Mouse (Mus musculus) left cerebral cortex, postnatal 14 days (tissue): ENCODE data around the gene St6galnac3. TPM values are rescaled to one million over a fixed set of nuclear protein-coding genes. Genes with fewer than 3 reads are reported as not detected.

Source experiments
- DNase-seq, 2 experiments: peaks; one replicate each; pipeline ENCODE4 v3.0.0; 2021 to 2022; ENCODE audit warnings: low spot score in 2 of 2, mixed read lengths in 1 of 2
- intact Hi-C: fragments of 180-260 bp; cut with DNase I; formaldehyde crosslinking; loops from one replicate; pipeline ENCODE4 v1.15.1; 2025
- total RNA-seq, 2 experiments: library from RNA; stranded (reverse); gene quantifications; 2 replicates each; pipeline ENCODE4 v1.2.3; 2021

The St6galnac3 gene
- total RNA-seq, 2 experiments from 2014 or later = 10.8 to 12.1 TPM

GRCm38 (mm10) chr3:153699086-153699485, 25.9 kb downstream of the St6galnac3 start:
- intact Hi-C loops = no loop called here
- DNase-seq = no peak

GRCm38 (mm10) chr3:153692978-153693377, 32.0 kb downstream of the St6galnac3 start:
- DNase-seq = no peak
- intact Hi-C loops = no loop called here

DNA sequence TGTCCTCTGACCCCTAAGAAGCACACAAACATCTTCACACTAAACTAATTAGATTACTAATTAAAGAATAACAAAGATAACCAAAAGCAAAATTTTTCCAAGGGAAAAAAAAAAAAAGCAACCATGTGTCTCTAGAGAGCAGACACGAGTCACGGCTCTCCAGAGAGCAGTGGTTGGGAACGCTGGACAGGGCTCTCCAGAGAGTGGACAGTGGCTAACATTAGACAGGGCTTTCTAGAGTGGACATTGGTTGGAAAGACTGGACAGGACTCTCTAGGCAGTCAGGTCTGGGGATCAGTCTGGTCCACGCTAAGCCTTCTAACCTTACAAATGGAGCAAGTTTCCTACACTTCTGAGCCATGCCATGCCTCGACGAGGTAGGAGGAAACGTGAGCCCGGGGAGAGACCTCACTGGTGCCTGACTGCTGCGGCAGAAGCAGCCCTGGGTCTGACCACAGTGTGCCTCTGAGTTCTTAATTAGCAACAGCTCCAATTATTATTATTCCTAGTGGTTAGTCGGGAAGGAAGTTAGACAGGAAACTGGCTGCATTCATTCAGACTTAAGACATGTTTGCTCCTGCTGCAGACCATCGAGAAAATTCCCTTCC, 32.7 kb downstream of the St6galnac3 start:
- intact Hi-C loops = no loop called here
- DNase-seq = no peak

DNA sequence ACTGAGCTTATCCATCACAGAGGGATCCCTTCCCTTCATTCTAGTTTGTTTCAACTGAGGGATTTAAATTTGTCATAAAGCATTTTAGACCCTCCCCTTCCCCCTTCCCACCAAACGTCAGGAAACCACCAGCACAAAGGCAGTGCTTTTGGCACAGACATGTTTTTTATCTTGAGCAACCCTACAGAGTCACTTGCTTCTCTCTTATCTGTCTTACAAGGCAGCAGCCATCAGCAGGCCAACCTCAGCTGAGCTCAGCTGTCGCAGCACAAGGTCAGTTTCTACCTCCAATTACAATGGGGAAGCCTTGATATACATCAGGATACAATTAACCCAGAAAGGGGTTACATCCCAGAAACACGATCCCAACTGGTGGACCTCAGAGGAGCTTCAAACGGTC, 33.4 kb downstream of the St6galnac3 start:
- DNase-seq = no peak
- intact Hi-C loops = no loop called here

DNA sequence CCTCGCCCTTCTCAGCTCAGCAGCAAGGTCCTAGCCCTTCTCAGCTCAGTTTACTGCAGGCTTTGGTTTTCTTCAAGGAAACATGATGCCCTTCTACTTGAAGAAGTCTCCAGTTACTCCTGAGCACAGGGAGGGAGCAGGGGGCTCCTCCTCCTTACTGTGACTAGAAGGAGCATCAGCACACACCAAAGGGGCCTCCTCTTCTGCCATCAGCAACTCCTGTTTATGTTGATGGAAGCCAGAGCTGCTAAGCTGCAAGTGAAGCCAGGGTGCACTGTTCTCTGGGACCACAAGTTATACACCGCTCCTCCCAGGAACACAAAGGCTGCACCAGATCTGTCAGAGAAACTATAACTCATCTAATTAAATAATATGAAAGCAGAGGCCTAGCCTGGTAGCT, 34.4 kb downstream of the St6galnac3 start:
- intact Hi-C loops = no loop called here
- DNase-seq = no peak

DNA sequence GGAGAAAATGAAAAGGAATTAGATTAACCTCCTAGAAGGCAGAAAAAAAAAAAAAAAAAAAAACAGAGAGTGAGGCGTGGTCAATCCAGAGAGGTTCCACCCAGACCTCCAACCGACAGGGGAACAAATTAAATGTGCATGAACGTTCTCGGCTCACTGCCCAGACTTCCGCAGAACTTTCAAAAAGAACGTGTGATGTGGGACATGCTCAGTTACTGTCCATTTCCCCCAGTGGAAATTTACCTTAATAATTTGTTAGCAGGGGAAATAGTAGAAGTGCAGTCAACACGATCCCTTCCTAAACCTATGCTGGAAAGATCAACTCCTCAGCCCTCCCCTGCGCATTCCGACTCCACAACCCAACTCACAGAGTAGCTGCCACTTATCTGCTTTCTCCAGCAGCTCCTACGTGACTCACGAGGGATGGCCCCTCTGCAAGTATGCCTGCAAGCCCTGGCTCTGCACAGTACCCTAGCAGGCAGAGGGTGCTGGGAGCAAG, 35.1 kb downstream of the St6galnac3 start:
- intact Hi-C loops = no loop called here
- DNase-seq = no peak

- intact Hi-C loops = no loop called here
- no peak for DNase-seq
These were observed 37.1 kb downstream of the St6galnac3 start for GRCm38 (mm10) chr3:153687896-153688295.

- intact Hi-C loops = no loop called here
- no peak for DNase-seq
These were observed 40.1 kb downstream of the St6galnac3 start for GRCm38 (mm10) chr3:153684909-153685308.

DNA sequence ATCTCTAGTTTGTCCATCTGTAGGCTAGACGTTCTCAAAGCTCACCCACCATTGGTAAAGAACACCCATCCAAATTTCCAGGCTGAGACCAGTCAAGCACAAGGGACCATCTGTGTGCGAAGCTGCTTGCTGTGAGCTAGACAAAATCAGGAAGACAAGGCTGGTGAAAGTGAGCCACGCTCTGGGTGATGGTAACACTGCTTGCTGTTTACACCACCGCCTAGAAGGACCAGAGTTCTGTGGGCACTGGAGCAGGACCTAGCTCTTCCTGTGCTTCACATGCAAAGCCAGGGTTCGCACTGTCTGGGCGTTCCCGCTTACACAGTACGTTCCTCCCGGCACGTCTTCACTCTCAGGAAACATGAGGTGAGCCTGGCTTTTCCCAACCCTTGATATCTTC, 42.7 kb downstream of the St6galnac3 start:
- no peak for DNase-seq
- intact Hi-C loops = no loop called here

DNA sequence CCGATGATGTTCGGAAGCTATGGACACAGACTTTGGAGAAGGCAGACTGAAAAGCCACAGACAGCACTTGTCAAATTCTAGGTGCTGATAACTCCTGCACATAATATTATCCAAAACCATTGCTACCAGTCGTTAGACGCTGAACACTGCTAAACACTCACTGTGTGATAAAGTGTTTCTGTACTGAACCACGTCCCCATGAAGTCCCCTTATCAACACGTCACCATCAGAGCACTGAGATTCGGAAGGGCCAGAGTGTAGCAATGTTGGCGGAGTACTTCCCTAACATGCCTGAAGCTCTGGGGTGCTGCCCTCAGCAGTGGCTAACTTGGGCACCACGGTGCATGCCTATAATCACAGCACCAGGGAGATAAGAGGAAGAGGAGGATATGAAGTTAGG, 43.3 kb downstream of the St6galnac3 start:
- intact Hi-C loops = no loop called here
- DNase-seq = no peak

DNA sequence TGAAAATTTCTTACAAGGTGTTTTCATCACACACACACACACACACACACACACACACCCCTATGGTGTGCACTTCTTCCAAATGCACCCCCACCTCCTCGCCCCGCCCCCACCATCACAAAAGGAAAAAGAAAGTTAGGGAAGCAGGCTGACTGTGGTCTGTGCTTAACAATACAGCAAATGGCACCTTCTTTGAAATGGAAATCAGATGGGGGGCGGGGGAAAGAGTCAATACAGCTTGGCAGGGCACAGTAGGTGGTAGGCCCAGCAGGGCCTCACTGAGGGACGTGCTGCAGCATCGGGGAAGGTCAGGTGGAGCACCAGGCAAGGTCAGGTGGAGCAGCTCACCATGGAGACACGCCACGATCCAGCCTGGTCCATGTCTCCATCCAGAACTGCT, 49.1 kb downstream of the St6galnac3 start:
- DNase-seq = no peak
- intact Hi-C loops = no loop called here

- no peak for DNase-seq
- intact Hi-C loops = no loop called here
These were observed 49.9 kb downstream of the St6galnac3 start for GRCm38 (mm10) chr3:153675073-153675472.

GRCm38 (mm10) chr3:153674359-153674758, 50.6 kb downstream of the St6galnac3 start:
- intact Hi-C loops = no loop called here
- DNase-seq = no peak

- intact Hi-C loops = no loop called here
These were observed 51.5 kb downstream of the St6galnac3 start for GRCm38 (mm10) chr3:153673451-153673850.

DNA sequence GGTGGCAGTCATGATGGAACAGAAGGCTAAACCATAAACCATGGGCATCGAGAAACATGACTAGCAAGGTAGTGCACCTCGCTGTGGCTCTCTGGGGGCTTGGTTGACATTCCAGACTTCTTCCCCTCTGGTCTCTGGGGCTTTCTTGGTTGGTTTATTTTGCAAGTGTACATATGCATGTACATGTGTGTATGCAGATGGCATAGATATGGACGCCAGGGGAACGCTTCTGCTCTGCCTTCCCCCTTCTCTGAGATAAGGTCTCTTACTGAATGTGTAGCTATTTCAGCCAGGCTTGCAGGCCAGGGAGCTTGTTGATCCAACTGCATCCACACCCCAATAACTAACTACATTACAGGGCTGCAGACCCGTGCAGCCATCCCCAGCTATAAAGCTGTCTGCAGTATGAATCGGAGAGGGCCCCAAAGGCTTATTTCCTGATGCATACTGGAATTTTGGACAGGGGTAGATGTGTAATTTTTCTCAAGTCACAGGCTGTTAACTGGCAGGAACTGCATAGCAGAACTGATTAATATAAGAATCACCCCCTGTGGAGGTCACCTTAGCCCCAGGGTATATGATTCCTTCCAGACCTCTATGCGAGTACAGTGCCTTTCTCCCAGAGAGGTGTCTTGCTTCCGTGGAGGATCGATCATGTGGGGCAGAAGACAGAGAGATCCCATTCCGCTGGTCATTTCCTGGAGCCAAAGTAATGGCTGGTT, 53.9 kb downstream of the St6galnac3 start:
- no peak for DNase-seq
- intact Hi-C loops = no loop called here

More at GRCm38 (mm10) chr3:153673451-153673850, 51.5 kb downstream of the St6galnac3 start:
- no peak for DNase-seq

DNA sequence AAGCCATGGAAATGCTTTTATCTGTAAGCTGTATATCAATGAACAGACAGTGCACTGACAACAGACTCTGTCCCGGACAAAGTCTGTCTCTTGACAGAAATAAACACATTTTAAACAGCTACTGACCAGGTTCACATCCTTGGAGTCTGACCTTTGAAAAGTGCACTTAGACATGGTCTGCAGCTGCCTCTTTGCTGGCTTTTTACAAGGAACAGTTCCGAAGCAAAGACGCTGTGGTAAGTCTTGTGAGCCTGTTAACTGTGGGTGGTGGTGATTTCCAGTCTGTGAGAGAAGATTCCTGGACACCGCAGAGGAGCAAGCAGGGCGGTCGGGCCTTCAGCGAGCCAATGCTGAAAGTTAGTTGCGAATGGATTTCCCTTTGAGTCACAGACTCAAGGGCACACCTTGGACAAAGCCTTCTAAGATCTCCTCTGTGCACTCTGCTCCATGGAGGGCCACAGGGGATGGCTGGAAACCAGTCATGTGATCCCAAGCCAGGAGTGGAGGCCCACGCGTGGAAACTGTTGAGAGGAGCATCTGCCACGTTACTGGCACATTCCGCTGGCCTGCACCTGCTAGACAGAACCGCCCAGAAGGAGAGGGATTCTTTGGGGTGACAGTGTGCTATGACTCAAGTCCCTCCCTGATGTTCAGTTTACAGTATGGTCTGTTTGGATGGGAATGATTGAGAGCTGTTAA, 55.1 kb downstream of the St6galnac3 start:
- intact Hi-C loops = no loop called here
- no peak for DNase-seq

DNA sequence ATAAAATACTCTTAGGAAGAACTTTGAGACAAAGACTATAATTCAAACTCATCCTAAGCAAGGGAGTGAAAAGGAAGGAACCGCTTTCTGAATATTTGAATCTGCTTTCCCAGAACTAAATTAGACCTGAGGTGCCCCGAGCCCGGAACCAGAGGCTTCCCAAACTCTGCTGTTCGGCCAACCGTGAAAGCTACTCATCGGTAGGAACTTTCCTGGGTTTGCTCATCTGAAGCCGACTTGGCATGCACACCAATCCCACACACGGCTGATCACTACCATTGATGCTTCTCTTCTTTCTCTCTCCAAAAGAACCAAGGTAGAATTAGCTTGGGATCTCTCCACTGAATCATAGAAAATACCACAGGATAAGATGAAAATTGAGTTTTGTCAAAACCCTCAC, 55.6 kb downstream of the St6galnac3 start:
- no peak for DNase-seq
- intact Hi-C loops = no loop called here

DNA sequence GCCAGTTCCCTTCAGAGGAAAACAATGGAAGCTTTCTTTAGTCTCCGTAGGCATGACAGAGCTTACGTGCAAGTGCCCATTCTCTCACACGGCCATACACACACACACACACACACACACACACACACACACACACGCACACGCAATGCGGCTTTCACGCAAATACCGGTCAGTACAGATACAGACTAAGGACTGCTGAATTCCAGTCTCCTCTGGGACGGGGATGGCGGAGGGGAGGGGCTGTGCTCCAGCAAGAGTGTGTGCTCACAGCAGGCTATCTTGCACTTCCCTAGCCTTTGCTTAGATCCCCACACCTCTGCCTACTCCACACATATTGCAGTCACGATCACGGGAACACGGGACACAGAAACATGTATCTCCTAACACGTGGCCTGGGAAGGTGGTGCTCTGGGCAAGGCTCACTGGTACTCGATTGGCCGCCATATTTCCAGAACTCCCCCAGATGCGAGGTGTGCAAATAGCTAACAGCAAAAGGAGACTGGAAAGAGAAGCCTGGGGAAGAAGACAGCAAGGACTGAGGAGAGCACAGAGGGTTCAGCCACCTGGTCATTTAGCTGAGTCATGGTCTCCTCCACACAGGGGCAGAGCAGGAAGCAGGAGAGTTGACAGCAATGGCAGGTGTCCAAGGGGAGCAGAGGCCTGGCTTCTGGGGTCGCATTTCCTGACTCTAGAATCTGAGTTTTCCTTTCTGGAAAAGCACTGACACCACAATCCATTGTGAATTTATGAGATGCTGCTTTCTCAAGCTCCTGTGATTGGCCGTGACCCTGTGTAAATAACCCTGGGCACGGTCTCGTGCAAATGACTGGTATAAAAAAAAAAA, 56.3 kb downstream of the St6galnac3 start:
- DNase-seq = no peak

GRCm38 (mm10) chr3:153664696-153665095, 60.3 kb downstream of the St6galnac3 start:
- no peak for DNase-seq
- intact Hi-C loops = no loop called here

More for the DNA sequence above, 56.3 kb downstream of the St6galnac3 start:
- intact Hi-C loops = no loop called here
